Mouse (Mus musculus) embryo, embryonic 9.5 days (tissue): ENCODE results near the gene Tlx2.

Experiments used
- DNase-seq: peaks from one replicate; pipeline ENCODE4 v3.0.0-alpha.2; 2017; ENCODE audit errors: extremely low spot score

Gene Tlx2

DNA sequence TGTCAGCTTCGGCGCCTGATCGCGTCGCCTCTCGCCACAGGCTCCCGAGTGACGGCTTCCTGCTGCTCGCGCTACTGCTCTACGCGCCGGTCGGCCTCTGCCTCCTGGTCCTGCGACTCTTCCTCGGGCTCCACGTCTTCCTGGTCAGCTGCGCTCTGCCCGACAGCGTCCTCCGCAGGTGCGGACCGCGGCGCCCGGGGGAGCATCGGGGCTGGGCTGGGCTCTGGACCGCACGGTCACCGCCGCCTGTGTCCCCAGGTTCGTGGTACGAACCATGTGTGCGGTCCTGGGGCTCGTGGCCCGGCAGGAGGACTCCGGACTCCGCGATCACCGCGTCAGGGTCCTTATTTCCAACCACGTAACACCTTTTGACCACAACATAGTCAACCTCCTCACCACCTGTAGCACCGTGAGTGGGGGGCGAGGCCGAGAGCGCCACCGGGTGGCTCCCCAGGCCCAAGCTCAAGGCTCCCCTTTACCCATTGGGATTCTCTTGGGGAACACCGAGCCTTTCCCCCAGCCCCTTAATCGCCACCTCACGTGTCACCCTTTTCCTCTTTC, 15.1 kb downstream of the Tlx2 start, which contains the start of gene Htra2:
TSS of gene Htra2 (minus strand) at position 403 of the 561 bp plus-strand sequence.
- DNase-seq: no peak

DNA sequence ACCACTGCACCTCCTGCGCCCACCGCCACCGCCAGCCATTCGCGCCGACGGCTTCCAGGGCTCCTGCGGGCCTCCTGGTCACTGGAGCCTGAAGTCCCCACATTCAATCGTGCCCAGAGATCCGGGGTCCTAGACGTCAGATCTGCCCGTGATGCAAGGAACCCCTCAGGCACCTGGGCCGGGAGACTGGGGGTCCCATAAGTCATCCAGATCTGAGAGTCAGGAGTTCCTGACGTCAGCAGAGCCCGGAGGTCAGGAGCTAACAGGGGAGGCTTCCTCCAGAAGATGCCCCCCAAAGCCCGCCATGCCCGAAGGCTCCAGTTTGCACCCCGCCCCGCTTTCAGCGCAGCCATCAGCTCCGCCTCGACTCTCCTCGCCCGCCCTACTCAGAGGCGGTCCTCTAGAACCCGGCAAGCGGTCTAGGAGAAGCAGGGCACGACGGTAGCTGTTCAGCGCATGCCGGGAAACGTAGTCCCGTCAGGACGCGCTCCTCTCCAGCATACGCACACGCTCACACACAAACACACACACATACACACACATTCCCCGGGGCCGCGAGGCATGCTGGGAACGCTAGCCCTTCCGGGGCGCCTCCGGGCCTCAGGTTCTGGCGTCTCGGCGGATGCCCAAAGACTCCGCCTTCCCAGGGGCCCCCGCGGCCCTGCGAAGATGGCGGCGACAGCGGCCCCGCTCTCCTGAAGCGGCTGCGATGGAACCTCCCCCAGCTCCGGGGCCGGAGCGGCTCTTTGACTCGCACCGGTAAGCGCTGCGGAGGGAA, 15.8 kb downstream of the Tlx2 start, which contains the start of gene Aup1:
TSS of gene Aup1 (plus strand) at position 448 of the 778 bp plus-strand sequence.
- peak; percentile 99 for DNase-seq

DNA sequence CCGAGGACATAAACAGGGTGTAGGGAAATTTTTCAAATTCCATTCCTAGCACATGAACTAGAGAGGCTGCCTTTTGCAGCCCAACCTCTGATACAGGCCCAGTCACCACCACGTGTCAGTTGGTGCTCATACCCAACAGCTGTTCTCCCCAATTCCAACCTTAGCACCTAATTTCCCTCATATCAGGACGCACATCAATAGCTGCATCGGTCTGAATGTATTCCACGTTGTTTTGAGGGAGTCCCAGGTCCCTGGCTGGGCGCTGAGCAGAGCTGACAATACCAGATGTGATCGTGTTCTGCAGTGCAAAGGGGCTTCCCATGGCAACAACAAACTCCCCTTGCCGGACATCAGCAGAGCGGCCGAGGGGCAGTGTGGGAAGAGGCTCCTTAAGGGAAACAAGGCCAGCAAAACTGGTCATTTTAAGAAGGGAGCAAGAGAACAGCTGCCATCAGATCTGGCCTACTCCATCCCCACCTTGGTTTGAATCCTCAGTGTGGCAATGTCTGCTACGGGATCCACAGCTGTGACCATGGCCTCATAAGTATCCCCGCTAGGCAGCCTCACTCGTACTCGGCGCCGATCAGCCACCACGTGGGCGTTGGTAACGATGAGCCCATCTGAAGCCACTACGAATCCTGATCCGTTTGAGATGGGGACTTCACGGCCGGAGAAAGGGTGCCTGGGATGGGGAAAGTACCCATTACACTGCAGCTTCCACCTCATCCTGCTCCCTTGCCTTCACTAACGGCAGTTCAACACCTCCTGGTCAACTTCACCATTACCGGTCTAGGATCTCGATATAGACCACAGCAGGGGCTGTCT, 16.7 kb downstream of the Tlx2 start:
- DNase-seq: peak; percentile 64

DNA sequence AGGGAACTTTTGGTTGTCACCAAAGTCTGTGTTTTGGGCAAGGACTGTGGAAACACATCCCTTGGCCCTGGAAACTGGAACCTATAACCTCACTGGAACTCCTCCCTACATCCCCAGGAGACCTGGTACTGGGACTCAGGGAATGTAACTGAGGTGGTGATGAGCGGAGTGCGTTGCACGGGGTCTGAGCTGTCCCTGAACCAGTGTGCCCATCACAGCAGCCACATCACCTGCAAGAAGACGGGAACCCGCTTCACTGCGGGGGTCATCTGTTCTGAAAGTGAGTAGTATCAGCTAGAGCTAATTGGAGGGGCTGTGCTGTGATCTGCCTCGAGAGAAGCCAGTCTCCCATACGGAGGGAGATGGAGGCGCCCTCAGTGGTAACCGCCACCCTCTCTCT, 20.7 kb downstream of the Tlx2 start:
- DNase-seq: no peak

DNA sequence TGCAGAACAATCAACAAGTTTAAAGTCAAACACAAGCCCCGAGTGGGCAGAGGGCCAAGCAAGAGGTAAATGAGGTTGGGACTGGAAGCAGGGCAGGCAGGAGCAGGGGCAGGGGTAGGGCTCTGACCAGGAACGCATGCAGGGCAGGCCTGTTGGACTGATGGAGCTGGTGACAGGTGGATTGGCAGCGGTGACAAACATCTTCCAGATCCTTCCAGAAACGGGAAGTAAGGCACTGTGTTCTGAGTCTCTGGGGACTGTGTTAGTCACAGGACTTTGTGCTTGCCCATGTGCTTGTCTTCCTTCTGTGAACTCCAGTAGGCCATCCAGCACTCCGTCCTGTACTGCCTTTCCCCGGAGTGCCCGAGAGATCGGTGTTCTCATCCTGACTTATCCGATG, 25.4 kb downstream of the Tlx2 start:
- no peak for DNase-seq

DNA sequence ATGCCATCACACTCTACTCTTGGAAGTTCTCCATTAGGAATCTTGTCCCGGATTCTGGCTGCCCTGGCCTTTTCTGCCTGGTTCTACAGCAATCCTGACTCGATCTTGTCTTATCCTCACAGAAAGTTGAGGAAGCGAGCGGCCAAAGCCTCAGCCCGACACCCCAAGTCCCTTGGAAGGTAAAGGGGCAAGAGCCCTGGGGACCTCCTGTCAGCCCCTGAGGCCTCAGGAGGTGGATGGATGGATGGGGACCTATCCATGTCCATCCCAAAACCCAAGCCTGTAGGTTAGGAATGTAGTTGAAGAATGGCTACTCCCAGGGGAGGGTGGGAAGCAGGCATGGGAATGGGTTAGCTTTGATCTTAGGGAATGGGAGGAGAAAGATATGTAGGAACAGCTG, 26.1 kb downstream of the Tlx2 start:
- no peak for DNase-seq

- no peak for DNase-seq
Observed at GRCm38 (mm10) chr6:83043561-83043960, 26.5 kb downstream of the Tlx2 start.

DNA sequence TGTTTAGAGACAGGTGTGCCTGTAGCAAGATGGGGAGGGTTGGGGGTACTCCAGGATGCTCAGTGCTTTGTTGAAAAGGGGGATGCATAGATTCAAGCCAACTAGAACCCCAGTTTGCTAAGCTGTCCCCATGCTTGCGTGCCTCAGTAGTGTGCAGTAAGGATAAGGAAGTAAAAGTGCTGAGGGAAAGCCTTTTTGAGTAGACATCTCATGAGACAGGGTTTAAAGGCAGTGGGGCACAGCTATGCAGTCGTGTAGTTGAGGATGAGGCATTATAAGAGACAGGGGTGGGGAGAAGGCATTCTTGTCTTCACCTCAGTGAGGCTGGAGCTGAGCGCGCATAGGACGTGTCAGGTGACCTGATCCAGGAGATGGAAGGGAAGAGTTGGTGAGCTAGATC, 29.5 kb downstream of the Tlx2 start:
- no peak for DNase-seq

DNA sequence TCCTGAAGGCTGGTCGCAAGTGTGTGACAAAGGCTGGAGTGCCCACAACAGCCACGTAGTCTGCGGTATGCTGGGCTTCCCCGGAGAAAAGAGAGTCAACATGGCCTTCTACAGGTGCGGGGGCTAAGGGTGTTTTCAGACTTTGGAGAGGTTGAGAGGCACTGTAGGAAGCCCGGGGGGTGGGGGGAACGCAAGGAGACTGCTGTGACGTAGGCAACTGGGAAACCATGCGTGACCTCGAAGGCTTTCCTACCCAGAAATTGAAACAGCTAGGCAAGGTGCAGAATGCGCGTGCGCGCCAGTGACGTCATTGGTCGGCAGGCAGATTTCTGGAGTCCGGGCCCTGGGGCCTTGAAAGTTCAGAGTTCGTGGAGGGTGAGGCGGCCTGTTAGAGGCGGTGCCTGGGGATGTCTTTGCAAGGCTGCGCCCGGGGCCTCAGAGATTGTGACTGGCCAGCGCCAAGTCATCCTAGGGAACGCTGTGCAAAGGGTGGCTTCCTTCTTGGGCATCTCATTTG, 31.5 kb downstream of the Tlx2 start:
- peak; percentile 94 for DNase-seq

DNA sequence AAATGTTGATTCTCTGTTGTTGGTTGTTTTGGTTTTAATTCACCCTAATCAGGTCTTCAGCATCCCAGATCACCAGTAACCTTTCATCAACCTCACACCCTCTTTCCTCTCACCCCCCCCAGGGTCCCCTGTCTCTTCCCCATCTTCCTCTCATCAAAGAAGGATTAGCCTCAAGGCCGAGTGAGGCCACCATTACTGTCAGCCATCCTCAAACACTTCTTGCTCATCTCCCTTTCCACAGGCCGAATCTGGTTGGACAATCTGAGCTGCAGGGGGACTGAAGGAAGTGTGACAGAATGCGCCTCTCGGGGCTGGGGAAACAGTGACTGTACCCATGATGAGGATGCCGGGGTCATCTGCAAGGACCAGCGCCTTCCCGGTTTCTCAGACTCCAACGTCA, 32.9 kb downstream of the Tlx2 start:
- DNase-seq: no peak

DNA sequence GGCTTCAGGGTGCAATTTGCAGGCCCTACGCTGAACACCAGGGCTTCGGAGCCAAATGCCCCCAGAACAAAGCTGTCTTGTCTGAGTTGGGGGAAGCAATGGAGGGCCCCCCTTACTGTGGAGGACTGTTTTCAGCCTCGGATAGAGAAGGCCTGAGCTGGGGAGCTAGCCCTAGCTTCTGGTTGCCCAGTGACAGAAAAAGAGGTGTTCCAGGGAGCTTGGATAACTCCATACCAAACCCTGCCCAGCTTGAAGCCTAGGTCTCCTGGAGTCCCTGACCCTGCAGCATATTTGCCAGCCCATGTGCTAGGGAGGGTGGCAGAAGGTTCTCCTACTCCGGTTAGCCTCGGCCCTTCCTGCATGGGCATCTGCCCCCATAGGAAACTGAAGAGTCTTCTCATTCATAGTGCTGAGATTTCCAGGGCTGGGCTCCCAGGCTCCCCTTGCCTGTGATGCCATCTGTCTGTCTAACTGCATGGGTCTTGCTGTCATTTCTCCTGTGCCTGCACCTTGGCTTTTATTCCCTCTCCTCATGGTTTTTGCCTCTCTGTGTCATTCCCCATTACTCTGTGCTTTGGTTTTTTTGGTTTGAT, 35.5 kb downstream of the Tlx2 start:
- DNase-seq: no peak

- DNase-seq: peak; percentile 82
Observed at GRCm38 (mm10) chr6:83033249-83034185, 36.6 kb downstream of the Tlx2 start, which contains the start of the genes Dok1 and Loxl3. Gene Dok1 (minus strand): TSS chr6:83033471. Gene Loxl3 (plus strand): TSS chr6:83034173.

DNA sequence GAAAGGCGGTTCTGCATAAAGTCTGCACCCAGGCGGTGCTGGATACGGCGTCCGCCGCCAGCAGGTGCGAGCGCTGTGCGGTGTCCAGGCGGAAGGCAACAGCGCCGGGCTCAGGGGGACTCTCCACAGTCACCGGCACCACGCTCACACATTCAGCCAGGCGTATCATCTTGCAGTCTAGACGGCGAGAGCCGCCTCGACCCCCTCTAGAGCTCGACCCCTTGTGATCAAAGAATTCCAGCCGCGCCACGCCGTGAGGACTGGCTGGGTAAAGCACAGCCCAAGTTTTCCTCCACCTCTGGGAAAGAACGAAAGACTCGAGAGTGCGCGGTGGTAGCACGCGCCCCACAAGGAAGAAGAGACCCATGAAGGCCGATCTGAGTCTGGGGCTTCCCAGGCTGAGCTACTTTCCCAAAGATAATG, 37.3 kb downstream of the Tlx2 start:
- DNase-seq: peak; percentile 66

GRCm38 (mm10) chr6:83031921-83032590, 38.0 kb downstream of the Tlx2 start:
- DNase-seq: no peak

- no peak for DNase-seq
Observed at GRCm38 (mm10) chr6:83031111-83031510, 39.0 kb downstream of the Tlx2 start.

GRCm38 (mm10) chr6:83029777-83030176, 40.3 kb downstream of the Tlx2 start:
- no peak for DNase-seq

- no peak for DNase-seq
Observed at GRCm38 (mm10) chr6:83027706-83028105, 42.4 kb downstream of the Tlx2 start.

GRCm38 (mm10) chr6:83027293-83027692, 42.8 kb downstream of the Tlx2 start:
- no peak for DNase-seq

DNA sequence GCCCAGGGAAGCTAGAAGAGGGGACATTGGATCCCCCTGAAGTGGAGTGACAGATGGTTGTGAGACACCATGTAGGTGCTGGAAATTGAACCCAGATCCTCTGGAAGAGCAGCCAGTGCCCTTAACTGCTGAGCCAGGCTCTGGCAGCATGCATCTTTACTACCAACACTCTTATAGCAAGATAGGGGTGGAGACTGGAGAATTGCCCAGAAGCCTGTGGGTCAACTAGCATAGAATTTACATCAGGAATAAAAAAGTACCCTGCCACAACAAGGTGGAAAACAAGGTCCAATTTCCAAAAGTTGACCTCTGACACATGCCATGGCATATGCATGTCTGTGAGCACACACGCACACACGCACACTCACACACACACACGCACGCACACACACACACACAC, 44.9 kb downstream of the Tlx2 start:
- DNase-seq: no peak

GRCm38 (mm10) chr6:83024421-83024820, 45.7 kb downstream of the Tlx2 start:
- DNase-seq: no peak
